Mouse (Mus musculus) forebrain, embryonic 16.5 days (tissue): ENCODE data around the gene Fbxo2. TPM values are rescaled to one million over a fixed set of nuclear protein-coding genes. Genes with fewer than 3 reads are reported as not detected.
"Not testable (repeated sequence)": the region's sequence is repeated elsewhere in the genome, so short reads cannot be mapped to it uniquely, and the experiment has no call there.

Source experiments
- ATAC-seq: fragments of 200-750 bp; cut with Nextera tagmentation; 2 replicates; pipeline ENCODE4 v1.8.0; 2017; ENCODE audit warnings: mild to moderate bottlenecking, moderate library complexity
- H3K27ac ChIP-seq: fragments of 300-500 bp; sonication (generic); 2 replicates; pipeline ENCODE4 v1.5.1; 2014; ENCODE audit warnings: low read length, control low read depth
- H3K27me3 ChIP-seq: fragments of 300-500 bp; sonication (generic); replicated peaks from 2 replicates; pipeline ENCODE4 v1.6.1; 2014; ENCODE audit warnings: low read length; ENCODE audit not compliant: control insufficient read depth, insufficient read depth
- H3K36me3 ChIP-seq: fragments of 300-500 bp; sonication (generic); 2 replicates; pipeline ENCODE4 v1.6.1; 2014; ENCODE audit not compliant: control insufficient read depth, insufficient read depth
- H3K4me1 ChIP-seq: fragments of 300-500 bp; sonication (generic); replicated peaks from 2 replicates; pipeline ENCODE4 v1.6.1; 2014; ENCODE audit warnings: low read length; ENCODE audit not compliant: control insufficient read depth, insufficient read depth
- H3K4me2 ChIP-seq: fragments of 300-500 bp; sonication (generic); 2 replicates; pipeline ENCODE4 v1.6.1; 2014; ENCODE audit warnings: mild to moderate bottlenecking, low read length, control low read depth
- H3K4me3 ChIP-seq: fragments of 300-500 bp; sonication (generic); replicated peaks from 2 replicates; pipeline ENCODE4 v1.5.1; 2014; ENCODE audit warnings: mild to moderate bottlenecking, low read length, control low read depth
- H3K9ac ChIP-seq: fragments of 300-500 bp; sonication (generic); replicated peaks from 2 replicates; pipeline ENCODE4 v1.6.1; 2014; ENCODE audit warnings: low read depth, low read length, control low read depth
- H3K9me3 ChIP-seq: fragments of 300-500 bp; sonication (generic); 2 replicates; pipeline ENCODE4 v1.6.1; 2016; ENCODE audit warnings: low read length; ENCODE audit not compliant: control insufficient read depth
- WGBS: fragments of 180-500 bp; shearing (Covaris S2); extraction: QIAGEN DNeasy Blood & Tissue Kit; methylation state at CpG from one replicate; pipeline ENCODE4 v1.1.7; 2014; 5-methylcytosine and 5-hydroxymethylcytosine counted together
- polyA plus RNA-seq: library from polyadenylated mRNA; unstranded; fragments of >200 nt; fragmentation: Nextera tagmentation; extraction: Ambion mirVana; gene quantifications from 2 replicates; pipeline ENCODE4 v1.2.1, GENCODE M21; 2015

The Fbxo2 gene
- polyA plus RNA-seq, 1 experiment from 2014 or later, result 4.7 TPM

- Histone ChIP-seq H3K4me3 (no peak overlapping the region), H3K36me3 (no peaks in the 10 kb centered on the region), H3K27ac (no peak overlapping the region), H3K9me3 (no peaks in the 10 kb centered on the region; the same call in 1 of the 2 replicates), H3K27me3 (peaks cover 5% of the 10 kb centered on the region), H3K4me1 (no peaks in the 10 kb centered on the region), H3K9ac (no peak overlapping the region), H3K4me2 (no peak overlapping the region)
- peak; percentile 54 for ATAC-seq
- WGBS, result 16% methylated on average over 8 of the region's 8 CpGs
Measured at GRCm38 (mm10) chr4:148182363-148182762, 21.9 kb downstream of the Fbxo2 start.

DNA sequence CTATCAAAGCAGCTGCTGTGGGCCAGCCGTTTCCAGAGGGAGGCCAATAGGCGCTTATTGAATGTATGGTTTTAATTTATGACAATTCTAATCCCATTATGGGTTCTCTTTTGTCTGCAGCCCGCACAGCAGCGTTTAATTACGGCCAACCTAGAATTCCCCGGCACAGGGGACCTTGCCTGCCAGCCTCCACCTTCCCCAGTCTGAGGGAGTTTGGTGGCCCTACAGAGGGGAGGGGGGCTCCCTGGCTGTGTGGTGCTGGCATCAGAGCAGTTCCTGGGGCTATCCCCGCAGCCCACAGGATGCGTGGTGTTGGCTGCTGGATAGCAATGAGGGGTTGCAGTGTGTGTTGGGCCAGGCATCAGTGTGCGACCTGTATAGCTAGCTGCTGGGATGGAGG, 24.1 kb downstream of the Fbxo2 start:
- no peak overlapping the region for H3K4me3 ChIP-seq
- no peaks in the 10 kb centered on the region for H3K36me3 ChIP-seq
- 20% methylated on average over 9 of the region's 9 CpGs for WGBS
- H3K4me2 ChIP-seq, result no peak overlapping the region
- no peaks in the 10 kb centered on the region for H3K4me1 ChIP-seq
- ATAC-seq, result no peak
- no peak overlapping the region for H3K9ac ChIP-seq
- no peaks in the 10 kb centered on the region; the same call in 1 of the 2 replicates for H3K9me3 ChIP-seq
- H3K27me3 ChIP-seq, result no peaks in the 10 kb centered on the region
- no peak overlapping the region for H3K27ac ChIP-seq

- H3K9me3 ChIP-seq, result no peaks in the 10 kb centered on the region; the same call in 1 of the 2 replicates
- no peaks in the 10 kb centered on the region for H3K36me3 ChIP-seq
- no peak overlapping the region for H3K4me3 ChIP-seq
- H3K4me2 ChIP-seq, result no peak overlapping the region
- H3K27me3 ChIP-seq, result no peaks in the 10 kb centered on the region
- no peak overlapping the region for H3K9ac ChIP-seq
- 74% methylated on average over 4 of the region's 4 CpGs for WGBS
- no peak for ATAC-seq
- no peaks in the 10 kb centered on the region for H3K4me1 ChIP-seq
- H3K27ac ChIP-seq, result no peak overlapping the region
Measured at GRCm38 (mm10) chr4:148185819-148186218, 25.4 kb downstream of the Fbxo2 start.

DNA sequence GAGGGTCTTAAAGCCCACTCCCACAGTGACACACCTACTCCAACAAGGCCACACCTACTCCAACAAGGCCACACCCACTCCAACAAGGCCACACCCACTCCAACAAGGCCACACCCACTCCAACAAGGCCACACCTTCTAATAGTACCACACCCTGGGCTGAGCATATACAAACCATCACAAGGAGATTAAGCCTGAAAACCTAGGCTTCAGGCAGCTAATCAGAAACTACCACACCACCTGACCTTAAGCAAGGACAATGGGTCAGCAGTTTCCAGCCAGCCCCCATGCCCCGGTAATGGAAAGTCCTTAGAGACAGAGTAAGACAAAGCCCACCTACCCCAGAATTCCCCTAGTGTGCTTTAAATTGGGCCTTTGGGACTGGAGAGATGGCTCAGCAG, 28.3 kb downstream of the Fbxo2 start:
- H3K4me1 ChIP-seq, H3K4me3 ChIP-seq, H3K36me3 ChIP-seq, ATAC-seq, H3K27me3 ChIP-seq, H3K9me3 ChIP-seq, H3K9ac ChIP-seq, H3K27ac ChIP-seq, H3K4me2 ChIP-seq: not testable (repeated sequence)
- WGBS, result 88% methylated on average over 1 of the region's 1 CpGs

GRCm38 (mm10) chr4:148192707-148193245, 32.4 kb downstream of the Fbxo2 start:
- no peak overlapping the region for H3K27ac ChIP-seq
- no peak overlapping the region for H3K4me2 ChIP-seq
- H3K27me3 ChIP-seq, result no peaks in the 10 kb centered on the region
- ATAC-seq, result no peak
- H3K4me3 ChIP-seq, result no peak overlapping the region
- no peaks in the 10 kb centered on the region for H3K9me3 ChIP-seq
- no peak overlapping the region for H3K9ac ChIP-seq
- H3K36me3 ChIP-seq, result no peaks in the 10 kb centered on the region
- no peaks in the 10 kb centered on the region for H3K4me1 ChIP-seq
- WGBS, result 38% methylated on average over 11 of the region's 11 CpGs

- no peak overlapping the region for H3K4me3 ChIP-seq
- no peaks in the 10 kb centered on the region for H3K4me1 ChIP-seq
- H3K27me3 ChIP-seq, result no peaks in the 10 kb centered on the region
- no peak overlapping the region for H3K9ac ChIP-seq
- H3K27ac ChIP-seq, result no peak overlapping the region
- no peak overlapping the region for H3K4me2 ChIP-seq
- H3K9me3 ChIP-seq, result no peaks in the 10 kb centered on the region
- no peak for ATAC-seq
- no peaks in the 10 kb centered on the region for H3K36me3 ChIP-seq
Measured at GRCm38 (mm10) chr4:148194400-148194799, 34.0 kb downstream of the Fbxo2 start.

DNA sequence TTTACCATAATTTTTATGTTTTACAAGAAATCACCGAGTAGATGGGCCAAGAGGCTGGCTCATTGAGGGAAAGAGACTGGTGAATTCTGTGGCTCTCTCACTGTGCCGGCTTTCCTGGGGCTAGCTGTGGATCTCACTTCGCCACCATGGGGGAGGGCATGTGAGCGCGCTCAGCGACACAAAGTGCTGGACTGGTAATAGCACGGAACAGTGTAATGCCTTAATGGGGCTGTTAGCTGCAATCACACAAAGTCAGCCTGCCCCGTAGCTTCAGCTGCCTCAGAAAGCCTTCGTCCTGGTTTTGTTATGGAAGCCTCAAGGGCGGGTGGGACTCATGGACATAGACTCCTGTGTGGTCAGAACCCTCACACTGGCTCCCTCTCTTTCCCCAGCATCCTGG, 38.3 kb downstream of the Fbxo2 start:
- H3K36me3 ChIP-seq, result no peaks in the 10 kb centered on the region
- H3K4me2 ChIP-seq, result no peak overlapping the region
- H3K4me3 ChIP-seq, result no peak overlapping the region
- no peak for ATAC-seq
- H3K4me1 ChIP-seq, result no peaks in the 10 kb centered on the region
- no peaks in the 10 kb centered on the region for H3K9me3 ChIP-seq
- no peak overlapping the region for H3K9ac ChIP-seq
- H3K27ac ChIP-seq, result no peak overlapping the region
- H3K27me3 ChIP-seq, result no peaks in the 10 kb centered on the region
- 30% methylated on average over 10 of the region's 10 CpGs for WGBS

- 96% methylated on average over 2 of the region's 2 CpGs for WGBS
- Histone ChIP-seq H3K4me2 (no peak overlapping the region), H3K27ac (no peak overlapping the region), H3K4me1 (no peaks in the 10 kb centered on the region), H3K9me3 (no peaks in the 10 kb centered on the region), H3K9ac (no peak overlapping the region), H3K27me3 (0 out of 2 replicates have a peak, but pooled peaks cover 2% of the 10 kb centered on the region), H3K36me3 (no peaks in the 10 kb centered on the region), H3K4me3 (no peak overlapping the region)
- no peak for ATAC-seq
Measured at GRCm38 (mm10) chr4:148203557-148203956, 43.1 kb downstream of the Fbxo2 start.

DNA sequence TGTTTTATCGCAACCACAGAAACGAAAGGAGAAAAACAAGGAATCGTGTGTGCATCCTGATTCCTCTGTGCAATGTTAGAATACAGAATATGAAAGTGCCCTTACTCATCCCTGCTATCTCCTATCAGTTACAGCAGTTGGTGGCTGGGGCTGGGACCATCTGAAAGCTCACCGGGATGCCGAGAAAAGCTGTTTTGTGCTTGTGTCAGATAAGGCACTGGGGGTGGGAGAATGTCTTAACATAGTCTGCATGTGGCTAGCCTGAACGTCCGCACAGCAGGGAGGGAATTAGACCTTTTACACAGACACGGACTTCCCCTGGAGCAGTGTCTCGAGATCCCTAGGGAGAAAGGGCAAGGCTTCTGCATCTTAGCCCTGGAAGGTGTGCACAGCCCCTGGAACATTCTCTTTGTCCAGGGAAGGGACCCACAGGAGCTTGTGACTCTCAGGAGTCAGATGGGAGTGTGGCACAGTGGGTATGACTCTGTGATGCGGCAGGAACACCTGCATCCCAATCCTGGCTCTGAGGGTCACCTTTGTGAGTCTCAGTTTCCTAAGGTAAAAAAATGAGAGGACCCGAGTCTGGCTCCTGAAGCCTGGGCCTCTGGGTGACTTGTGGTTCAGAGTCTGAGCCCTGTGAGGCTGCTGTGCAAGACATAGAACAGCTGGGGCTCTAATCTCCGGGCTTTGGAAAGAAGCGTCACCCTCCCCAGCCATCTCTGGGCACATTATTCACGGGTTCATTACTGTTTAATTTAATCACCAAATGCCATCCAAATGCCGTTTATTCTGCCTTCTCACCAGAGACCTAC, 43.8 kb downstream of the Fbxo2 start:
- H3K27ac ChIP-seq, result no peak overlapping the region
- no peak for ATAC-seq
- H3K9ac ChIP-seq, result no peak overlapping the region
- no peak overlapping the region for H3K4me2 ChIP-seq
- no peak overlapping the region for H3K4me3 ChIP-seq
- H3K9me3 ChIP-seq, result no peaks in the 10 kb centered on the region
- H3K27me3 ChIP-seq, result 0 out of 2 replicates have a peak, but pooled peaks cover 2% of the 10 kb centered on the region
- H3K36me3 ChIP-seq, result no peaks in the 10 kb centered on the region
- no peaks in the 10 kb centered on the region for H3K4me1 ChIP-seq
- WGBS, result 52% methylated on average over 15 of the region's 15 CpGs
